Mouse (Mus musculus) limb, embryonic 11.5 days (tissue): ENCODE results near the gene Ecsit. TPM values are rescaled to one million over a fixed set of nuclear protein-coding genes. Genes with fewer than 3 reads are reported as not detected.

Source experiments
- ATAC-seq: fragments of 200-750 bp; cut with Nextera tagmentation; 2 replicates; pipeline ENCODE4 v1.8.0; 2017; ENCODE audit warnings: low read depth; ENCODE audit not compliant: insufficient number of reproducible peaks, low FRiP score, low TSS enrichment
- DNase-seq: peaks from one replicate; pipeline ENCODE4 v3.0.0-alpha.2; 2015; ENCODE audit warnings: low spot score
- H3K27ac ChIP-seq: fragments of 300-500 bp; sonication (generic); replicated peaks from 2 replicates; pipeline ENCODE4 v1.5.1; 2014; ENCODE audit warnings: low read depth, mild to moderate bottlenecking, low read length
- H3K27me3 ChIP-seq: fragments of 300-500 bp; sonication (generic); 2 replicates; pipeline ENCODE4 v1.6.1; 2014; ENCODE audit warnings: mild to moderate bottlenecking, low read length, mixed read lengths; ENCODE audit not compliant: control insufficient read depth, insufficient read depth
- H3K36me3 ChIP-seq: fragments of 300-500 bp; sonication (generic); 2 replicates; pipeline ENCODE4 v1.6.1; 2014; ENCODE audit warnings: mild to moderate bottlenecking, low read length, moderate library complexity, mixed read lengths; ENCODE audit not compliant: control insufficient read depth, insufficient read depth
- H3K4me1 ChIP-seq: fragments of 300-500 bp; sonication (generic); 2 replicates; pipeline ENCODE4 v1.6.1; 2014; ENCODE audit warnings: low read length, mixed read lengths; ENCODE audit not compliant: control insufficient read depth, insufficient read depth
- H3K4me2 ChIP-seq: fragments of 300-500 bp; sonication (generic); 2 replicates; pipeline ENCODE4 v1.6.1; 2014; ENCODE audit warnings: low read depth, mild to moderate bottlenecking, moderate library complexity; ENCODE audit not compliant: severe bottlenecking
- H3K4me3 ChIP-seq: fragments of 300-500 bp; sonication (generic); 2 replicates; pipeline ENCODE4 v1.5.1; 2014; ENCODE audit warnings: low read depth, low read length
- H3K9ac ChIP-seq: fragments of 300-500 bp; sonication (generic); 2 replicates; pipeline ENCODE4 v1.6.1; 2014; ENCODE audit warnings: mild to moderate bottlenecking, low read length
- H3K9me3 ChIP-seq: fragments of 300-500 bp; sonication (generic); 2 replicates; pipeline ENCODE4 v1.6.1; 2016; ENCODE audit warnings: low read length; ENCODE audit not compliant: control insufficient read depth
- WGBS: fragments of 180-500 bp; shearing (Covaris S2); extraction: QIAGEN DNeasy Blood & Tissue Kit; methylation state at CpG from one replicate; pipeline ENCODE4 v1.1.7; 2014; 5-methylcytosine and 5-hydroxymethylcytosine counted together
- polyA plus RNA-seq: library from polyadenylated mRNA; unstranded; fragments of >200 nt; fragmentation: Nextera tagmentation; extraction: Ambion mirVana; gene quantifications from 2 replicates; pipeline ENCODE4 v1.2.1, GENCODE M21; 2014

The Ecsit gene
- polyA plus RNA-seq, 1 experiment from 2014 or later: 29.9 TPM

GRCm38 (mm10) chr9:22122005-22122404 is 36.8 kb upstream of the Ecsit start:
- Histone ChIP-seq H3K4me3 (no peak overlapping the region), H3K27me3 (no peaks in the 10 kb centered on the region), H3K4me1 (0 out of 2 replicates have a peak, but pooled peaks cover 3% of the 10 kb centered on the region), H3K4me2 (no peak overlapping the region), H3K9ac (no peak overlapping the region), H3K9me3 (no peaks in the 10 kb centered on the region), H3K27ac (no peak overlapping the region), H3K36me3 (no peaks in the 10 kb centered on the region)
- WGBS: 79% methylated on average over 3 of the region's 3 CpGs
- ATAC-seq (no peak), DNase-seq (no peak)

GRCm38 (mm10) chr9:22121545-22121944 is 36.3 kb upstream of the Ecsit start:
- no peaks in the 10 kb centered on the region for H3K9me3 ChIP-seq
- ATAC-seq (no peak), DNase-seq (no peak)
- no peak overlapping the region for H3K4me2 ChIP-seq
- no peak overlapping the region for H3K4me3 ChIP-seq
- no peaks in the 10 kb centered on the region for H3K27me3 ChIP-seq
- H3K4me1 ChIP-seq: 0 out of 2 replicates have a peak, but pooled peaks cover 3% of the 10 kb centered on the region
- H3K27ac ChIP-seq: no peak overlapping the region
- no peak overlapping the region for H3K9ac ChIP-seq
- no peaks in the 10 kb centered on the region for H3K36me3 ChIP-seq

GRCm38 (mm10) chr9:22119543-22119942 is 34.3 kb upstream of the Ecsit start:
- H3K9ac ChIP-seq: no peak overlapping the region
- no peaks in the 10 kb centered on the region for H3K27me3 ChIP-seq
- WGBS: 96% methylated on average over 4 of the region's 4 CpGs
- H3K4me2 ChIP-seq: no peak overlapping the region
- no peak overlapping the region for H3K27ac ChIP-seq
- DNase-seq (no peak), ATAC-seq (no peak)
- H3K36me3 ChIP-seq: no peaks in the 10 kb centered on the region
- H3K4me1 ChIP-seq: peaks cover 8% of the 10 kb centered on the region; the same call in 1 of the 2 replicates
- no peaks in the 10 kb centered on the region for H3K9me3 ChIP-seq
- H3K4me3 ChIP-seq: no peak overlapping the region

- H3K9ac ChIP-seq: no peak overlapping the region
- peak overlapping the region; percentile 85 for H3K4me3 ChIP-seq
- WGBS: 44% methylated on average over 10 of the region's 10 CpGs
- no peak overlapping the region for H3K27ac ChIP-seq
- H3K4me2 ChIP-seq: peak overlapping the region; percentile 73
- no peaks in the 10 kb centered on the region for H3K27me3 ChIP-seq
- no peaks in the 10 kb centered on the region for H3K9me3 ChIP-seq
- peaks cover 8% of the 10 kb centered on the region; the same call in 1 of the 2 replicates for H3K4me1 ChIP-seq
- DNase-seq (peak; percentile 54), ATAC-seq (no peak)
- H3K36me3 ChIP-seq: peaks cover 2% of the 10 kb centered on the region; the same call in 1 of the 2 replicates
Observed at GRCm38 (mm10) chr9:22117754-22118456, 32.7 kb upstream of the Ecsit start.

GRCm38 (mm10) chr9:22116740-22117426 is 31.6 kb upstream of the Ecsit start, which contains the start of gene Elof1:
Gene Elof1 (minus strand): TSS chr9:22117172.
- Histone ChIP-seq H3K9me3 (no peaks in the 10 kb centered on the region), H3K9ac (peak within 1 kb of the TSS; percentile 91), H3K4me3 (peak within 1 kb of the TSS; percentile 85), H3K4me2 (peak within 1 kb of the TSS; percentile 73), H3K36me3 (peaks cover 2% of the 10 kb centered on the region; the same call in 1 of the 2 replicates), H3K27ac (peak within 1 kb of the TSS; percentile 59; the same call in 1 of the 2 replicates), H3K4me1 (peaks cover 8% of the 10 kb centered on the region; the same call in 1 of the 2 replicates), H3K27me3 (no peaks in the 10 kb centered on the region)
- DNase-seq: peak; percentile 96
- under 1% methylated on average over 52 of the region's 52 CpGs for WGBS
- ATAC-seq: peak; percentile 93

- Histone ChIP-seq H3K27ac (no peak overlapping the region), H3K27me3 (no peaks in the 10 kb centered on the region), H3K9me3 (no peaks in the 10 kb centered on the region), H3K9ac (peak overlapping the region; percentile 91), H3K4me3 (peak overlapping the region; percentile 85), H3K4me1 (peaks cover 8% of the 10 kb centered on the region; the same call in 1 of the 2 replicates), H3K4me2 (peak overlapping the region; percentile 73), H3K36me3 (peaks cover 2% of the 10 kb centered on the region; the same call in 1 of the 2 replicates)
- DNase-seq (no peak), ATAC-seq (no peak)
- WGBS: 38% methylated on average over 15 of the region's 15 CpGs
Observed at GRCm38 (mm10) chr9:22116086-22116485, 30.8 kb upstream of the Ecsit start.

GRCm38 (mm10) chr9:22115635-22116034 is 30.4 kb upstream of the Ecsit start:
- no peaks in the 10 kb centered on the region for H3K27me3 ChIP-seq
- H3K27ac ChIP-seq: no peak overlapping the region
- no peak overlapping the region; the same call in 1 of the 2 replicates for H3K9ac ChIP-seq
- peak overlapping the region; percentile 73 for H3K4me2 ChIP-seq
- WGBS: 96% methylated on average over 4 of the region's 4 CpGs
- ATAC-seq (no peak), DNase-seq (no peak)
- no peaks in the 10 kb centered on the region for H3K9me3 ChIP-seq
- peaks cover 8% of the 10 kb centered on the region; the same call in 1 of the 2 replicates for H3K4me1 ChIP-seq
- H3K36me3 ChIP-seq: peaks cover 2% of the 10 kb centered on the region; the same call in 1 of the 2 replicates
- H3K4me3 ChIP-seq: peak overlapping the region; percentile 85; the same call in 1 of the 2 replicates

- H3K9me3 ChIP-seq: no peaks in the 10 kb centered on the region
- no peak for DNase-seq
- ATAC-seq: no peak
- no peak overlapping the region for H3K9ac ChIP-seq
- H3K27ac ChIP-seq: no peak overlapping the region
- no peak overlapping the region for H3K4me2 ChIP-seq
- 92% methylated on average over 9 of the region's 9 CpGs for WGBS
- H3K36me3 ChIP-seq: peaks cover 4% of the 10 kb centered on the region; the same call in 1 of the 2 replicates
- H3K4me3 ChIP-seq: no peak overlapping the region
- H3K4me1 ChIP-seq: no peaks in the 10 kb centered on the region
- no peaks in the 10 kb centered on the region for H3K27me3 ChIP-seq
Observed at GRCm38 (mm10) chr9:22108194-22108593, 23.0 kb upstream of the Ecsit start.
